Mouse (Mus musculus) embryonic facial prominence, embryonic 15.5 days (tissue): Measurements from ENCODE around the gene Ccnl1. TPM values are rescaled to one million over a fixed set of nuclear protein-coding genes. Genes with fewer than 3 reads are reported as not detected.

ENCODE experiments used
- ATAC-seq: fragments of 200-750 bp; cut with Nextera tagmentation; 2 replicates; pipeline ENCODE4 v1.8.0; 2017; ENCODE audit warnings: low read depth, moderate TSS enrichment; ENCODE audit not compliant: insufficient number of reproducible peaks, low FRiP score, low TSS enrichment
- H3K27ac ChIP-seq: fragments of 300-500 bp; sonication (generic); replicated peaks from 2 replicates; pipeline ENCODE4 v1.5.1; 2015; ENCODE audit warnings: mild to moderate bottlenecking, inconsistent platforms
- H3K27me3 ChIP-seq: fragments of 300-500 bp; sonication (generic); 2 replicates; pipeline ENCODE4 v1.6.1; 2015; ENCODE audit warnings: inconsistent platforms
- H3K36me3 ChIP-seq: fragments of 300-500 bp; sonication (generic); 2 replicates; pipeline ENCODE4 v1.6.1; 2015; ENCODE audit warnings: mild to moderate bottlenecking, inconsistent platforms
- H3K4me1 ChIP-seq: fragments of 300-500 bp; sonication (generic); 2 replicates; pipeline ENCODE4 v1.6.1; 2015; ENCODE audit warnings: inconsistent platforms
- H3K4me2 ChIP-seq: fragments of 300-500 bp; sonication (generic); replicated peaks from 2 replicates; pipeline ENCODE4 v1.6.1; 2015; ENCODE audit warnings: mild to moderate bottlenecking, inconsistent platforms
- H3K4me3 ChIP-seq: fragments of 300-500 bp; sonication (generic); replicated peaks from 2 replicates; pipeline ENCODE4 v1.5.1; 2015; ENCODE audit warnings: mild to moderate bottlenecking, inconsistent platforms
- H3K9ac ChIP-seq: fragments of 300-500 bp; sonication (generic); 2 replicates; pipeline ENCODE4 v1.6.1; 2015; ENCODE audit warnings: inconsistent platforms
- H3K9me3 ChIP-seq: fragments of 300-500 bp; sonication (generic); replicated peaks from 2 replicates; pipeline ENCODE4 v1.6.1; 2016; ENCODE audit warnings: inconsistent platforms
- whole genome bisulfite sequencing: fragments of 180-500 bp; shearing (Covaris S2); methylation state at CpG from one replicate; pipeline ENCODE4 v1.1.7; 2015; 5-methylcytosine and 5-hydroxymethylcytosine counted together
- polyA plus RNA-seq: library from polyadenylated mRNA; unstranded; fragments of >200 nt; fragmentation: Nextera tagmentation; extraction: Ambion mirVana; gene quantifications from 2 replicates; pipeline ENCODE4 v1.2.1, GENCODE M21; 2015

Gene Ccnl1
- polyA plus RNA-seq, 1 experiment from 2014 or later, result 107 TPM

- H3K27ac ChIP-seq, result no peak overlapping the region
- H3K36me3 ChIP-seq, result peaks cover 19% of the 10 kb centered on the region
- no peak overlapping the region for H3K9ac ChIP-seq
- ATAC-seq, result no peak
- H3K4me2 ChIP-seq, result no peak overlapping the region
- H3K4me1 ChIP-seq, result peaks cover 26% of the 10 kb centered on the region
- no peak overlapping the region for H3K4me3 ChIP-seq
- WGBS, result 65% methylated on average over 8 of the region's 8 CpGs
- H3K27me3 ChIP-seq, result no peaks in the 10 kb centered on the region
- H3K9me3 ChIP-seq, result no peaks in the 10 kb centered on the region
Measured at GRCm38 (mm10) chr3:65954499-65955391, 3.3 kb downstream of the Ccnl1 start.

- H3K9ac ChIP-seq, result no peak overlapping the region
- 83% methylated on average over 4 of the region's 4 CpGs for WGBS
- no peak overlapping the region for H3K4me3 ChIP-seq
- H3K27me3 ChIP-seq, result no peaks in the 10 kb centered on the region
- H3K9me3 ChIP-seq, result no peaks in the 10 kb centered on the region
- no peak overlapping the region for H3K4me2 ChIP-seq
- H3K27ac ChIP-seq, result no peak overlapping the region
- no peak for ATAC-seq
- peaks cover 38% of the 10 kb centered on the region for H3K36me3 ChIP-seq
- peaks cover 8% of the 10 kb centered on the region for H3K4me1 ChIP-seq
Measured at GRCm38 (mm10) chr3:65950831-65951365, 7.2 kb downstream of the Ccnl1 start.

- Histone ChIP-seq H3K9me3 (no peaks in the 10 kb centered on the region), H3K4me1 (peaks cover 6% of the 10 kb centered on the region), H3K4me2 (no peak overlapping the region), H3K9ac (no peak overlapping the region), H3K27me3 (no peaks in the 10 kb centered on the region), H3K4me3 (no peak overlapping the region), H3K27ac (no peak overlapping the region), H3K36me3 (peaks cover 40% of the 10 kb centered on the region)
- no peak for ATAC-seq
- 86% methylated on average over 2 of the region's 2 CpGs for WGBS
Measured at GRCm38 (mm10) chr3:65950304-65950703, 7.7 kb downstream of the Ccnl1 start.

GRCm38 (mm10) chr3:65945277-65945932, 12.6 kb downstream of the Ccnl1 start:
- Histone ChIP-seq H3K4me1 (no peaks in the 10 kb centered on the region), H3K4me3 (no peak overlapping the region), H3K36me3 (peaks cover 45% of the 10 kb centered on the region), H3K27ac (no peak overlapping the region), H3K9ac (no peak overlapping the region), H3K27me3 (no peaks in the 10 kb centered on the region), H3K4me2 (no peak overlapping the region), H3K9me3 (no peaks in the 10 kb centered on the region)
- no peak for ATAC-seq
- WGBS, result 90% methylated on average over 2 of the region's 2 CpGs

- Histone ChIP-seq H3K36me3 (peaks cover 45% of the 10 kb centered on the region), H3K4me1 (no peaks in the 10 kb centered on the region), H3K4me2 (no peak overlapping the region), H3K27ac (no peak overlapping the region), H3K9me3 (no peaks in the 10 kb centered on the region), H3K27me3 (no peaks in the 10 kb centered on the region), H3K4me3 (no peak overlapping the region), H3K9ac (no peak overlapping the region)
- WGBS, result 91% methylated on average over 3 of the region's 3 CpGs
- ATAC-seq, result no peak
Measured at GRCm38 (mm10) chr3:65944713-65945112, 13.3 kb downstream of the Ccnl1 start.

- no peak for ATAC-seq
- Histone ChIP-seq H3K4me2 (no peak overlapping the region), H3K36me3 (peaks cover 40% of the 10 kb centered on the region)
Measured at GRCm38 (mm10) chr3:65943453-65943852, 14.6 kb downstream of the Ccnl1 start.

GRCm38 (mm10) chr3:65941052-65941451, 17.0 kb downstream of the Ccnl1 start:
- ATAC-seq, result no peak
- 90% methylated on average over 1 of the region's 1 CpGs for WGBS
- Histone ChIP-seq H3K4me2 (no peak overlapping the region), H3K4me1 (no peaks in the 10 kb centered on the region), H3K4me3 (no peak overlapping the region), H3K9ac (no peak overlapping the region), H3K36me3 (peaks cover 19% of the 10 kb centered on the region), H3K9me3 (no peaks in the 10 kb centered on the region), H3K27ac (no peak overlapping the region), H3K27me3 (no peaks in the 10 kb centered on the region)

More at GRCm38 (mm10) chr3:65943453-65943852, 14.6 kb downstream of the Ccnl1 start:
- H3K4me3 ChIP-seq, result no peak overlapping the region
- no peak overlapping the region for H3K9ac ChIP-seq
- WGBS, result 69% methylated on average over 4 of the region's 4 CpGs
- no peaks in the 10 kb centered on the region for H3K9me3 ChIP-seq
- H3K4me1 ChIP-seq, result no peaks in the 10 kb centered on the region
- 0 out of 2 replicates have a peak overlapping the region, but pooled peaks have one; percentile 17 for H3K27ac ChIP-seq
- no peaks in the 10 kb centered on the region for H3K27me3 ChIP-seq

GRCm38 (mm10) chr3:65938211-65938610, 19.8 kb downstream of the Ccnl1 start:
- no peaks in the 10 kb centered on the region for H3K9me3 ChIP-seq
- no peak overlapping the region for H3K4me2 ChIP-seq
- no peaks in the 10 kb centered on the region for H3K4me1 ChIP-seq
- 20% methylated on average over 3 of the region's 3 CpGs for WGBS
- ATAC-seq, result no peak
- H3K36me3 ChIP-seq, result no peaks in the 10 kb centered on the region
- H3K27ac ChIP-seq, result no peak overlapping the region
- no peaks in the 10 kb centered on the region for H3K27me3 ChIP-seq
- H3K4me3 ChIP-seq, result no peak overlapping the region
- H3K9ac ChIP-seq, result no peak overlapping the region

GRCm38 (mm10) chr3:65936384-65936783, 21.7 kb downstream of the Ccnl1 start:
- Histone ChIP-seq H3K4me1 (no peaks in the 10 kb centered on the region), H3K4me2 (no peak overlapping the region), H3K4me3 (no peak overlapping the region), H3K9ac (no peak overlapping the region), H3K27ac (no peak overlapping the region), H3K36me3 (no peaks in the 10 kb centered on the region), H3K9me3 (no peaks in the 10 kb centered on the region), H3K27me3 (no peaks in the 10 kb centered on the region)
- no peak for ATAC-seq
- 67% methylated on average over 12 of the region's 12 CpGs for WGBS

GRCm38 (mm10) chr3:65935153-65935552, 22.9 kb downstream of the Ccnl1 start:
- no peak for ATAC-seq

GRCm38 (mm10) chr3:65933726-65934125, 24.3 kb downstream of the Ccnl1 start:
- no peaks in the 10 kb centered on the region for H3K27me3 ChIP-seq
- no peak for ATAC-seq
- 77% methylated on average over 4 of the region's 4 CpGs for WGBS
- no peaks in the 10 kb centered on the region for H3K36me3 ChIP-seq
- no peaks in the 10 kb centered on the region for H3K9me3 ChIP-seq
- peaks cover 18% of the 10 kb centered on the region for H3K4me1 ChIP-seq
- no peak overlapping the region for H3K4me2 ChIP-seq
- H3K4me3 ChIP-seq, result no peak overlapping the region
- no peak overlapping the region for H3K27ac ChIP-seq
- no peak overlapping the region for H3K9ac ChIP-seq

More at GRCm38 (mm10) chr3:65935153-65935552, 22.9 kb downstream of the Ccnl1 start:
- H3K4me3 ChIP-seq, result no peak overlapping the region
- peaks cover 6% of the 10 kb centered on the region; the same call in 1 of the 2 replicates for H3K4me1 ChIP-seq
- no peaks in the 10 kb centered on the region for H3K9me3 ChIP-seq
- H3K27ac ChIP-seq, result no peak overlapping the region
- H3K36me3 ChIP-seq, result no peaks in the 10 kb centered on the region
- no peaks in the 10 kb centered on the region for H3K27me3 ChIP-seq
- no peak overlapping the region for H3K4me2 ChIP-seq
- H3K9ac ChIP-seq, result no peak overlapping the region
- WGBS, result 84% methylated on average over 4 of the region's 4 CpGs
